Mouse (Mus musculus) embryo, embryonic 11.5 days (tissue): ENCODE data around the gene Scrn2.

Source experiments
- DNase-seq: peaks from one replicate; pipeline ENCODE4 v3.0.0-alpha.2; 2012; ENCODE audit warnings: low read depth, low spot score

Scrn2 gene

DNA sequence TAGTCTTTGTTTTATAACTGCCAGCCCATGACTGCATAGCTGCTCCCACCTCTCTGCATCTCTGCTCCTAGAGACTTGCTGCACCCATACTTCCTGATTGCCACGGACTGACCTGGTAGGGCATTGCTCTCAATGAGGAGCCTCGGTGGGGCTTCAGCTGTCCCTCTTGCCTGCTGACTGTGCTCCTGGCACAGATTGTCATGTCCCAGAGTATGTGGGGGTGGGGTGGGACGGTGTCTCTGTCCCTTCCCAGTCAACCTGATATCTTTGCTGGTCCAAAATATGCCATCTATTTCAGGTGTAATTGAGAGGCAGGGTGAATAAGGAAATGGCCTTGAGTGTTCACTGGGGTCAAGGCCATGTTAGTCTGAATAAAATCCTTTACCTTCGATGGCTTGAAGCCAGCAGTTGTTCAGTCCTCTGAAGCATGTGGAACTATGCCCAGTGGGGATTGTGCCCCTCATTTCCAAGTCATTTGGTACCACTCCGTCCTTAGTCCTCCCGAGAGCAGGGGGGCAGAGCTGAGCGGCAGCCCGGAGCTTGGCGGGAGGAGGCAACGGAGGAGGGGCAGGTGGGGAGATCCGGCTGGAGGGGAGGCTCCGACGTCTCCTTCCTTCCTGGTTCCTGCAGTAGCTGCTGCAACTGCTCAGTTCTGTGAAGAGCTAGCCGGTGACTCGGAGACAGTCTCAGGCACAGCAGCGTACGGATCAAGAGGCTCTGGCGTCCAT is 20.6 kb downstream of the Scrn2 start, which contains the start of gene Osbpl7:
TSS of gene Osbpl7 (plus strand) at position 413 of the 728 bp plus-strand sequence.
- DNase-seq: peak; percentile 41

DNA sequence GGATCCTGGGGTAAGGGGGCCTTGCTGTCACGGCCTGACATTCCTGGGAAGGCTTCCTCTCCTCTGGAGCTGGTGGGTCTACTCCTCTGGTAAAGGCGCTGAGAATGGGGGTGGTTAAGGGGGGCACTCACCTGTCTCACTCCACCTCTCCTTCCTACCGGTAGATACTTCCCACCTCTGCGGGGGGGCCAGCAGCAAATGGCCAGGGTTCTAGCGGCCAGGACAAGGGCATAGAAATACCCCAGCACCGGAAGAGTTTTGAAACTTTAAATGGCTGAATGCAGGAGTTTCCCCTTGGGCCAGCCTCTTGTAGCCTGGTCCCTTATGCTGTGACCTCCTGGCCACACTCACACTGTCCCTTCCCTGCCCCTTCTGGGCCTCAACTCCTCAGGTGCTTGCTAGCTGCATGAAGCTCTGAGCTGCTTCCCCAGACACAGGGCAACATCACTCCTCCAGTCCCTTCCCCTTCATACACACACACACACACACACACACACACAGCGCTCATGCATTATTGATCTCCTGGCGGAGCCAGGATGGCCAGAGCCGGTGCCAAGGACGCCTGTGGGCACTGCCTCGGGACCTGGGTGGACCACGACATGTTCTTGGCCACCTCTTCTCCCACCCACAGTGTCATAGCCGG is 21.3 kb downstream of the Scrn2 start:
- no peak for DNase-seq

DNA sequence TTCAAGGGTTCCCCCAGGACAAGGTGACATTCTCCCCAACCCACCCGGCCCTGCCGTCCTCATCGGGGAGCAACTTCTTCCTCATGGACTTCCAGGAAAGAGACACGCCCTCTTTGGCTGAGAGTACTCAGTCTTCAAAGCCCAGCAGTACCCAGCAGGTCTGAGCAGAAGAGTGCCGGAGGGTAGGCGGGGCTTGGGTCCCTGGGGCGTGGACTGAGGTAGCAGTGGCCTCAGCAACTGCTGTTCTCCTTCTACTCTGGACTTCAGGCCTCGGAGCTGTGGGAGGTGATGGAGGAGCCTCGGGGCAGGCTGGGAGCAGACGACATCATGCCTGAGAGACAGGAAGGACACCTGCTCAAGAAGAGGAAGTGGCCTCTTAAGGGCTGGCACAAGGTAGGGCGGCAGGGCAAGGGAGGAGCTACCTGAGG is 22.5 kb downstream of the Scrn2 start:
- DNase-seq: no peak

DNA sequence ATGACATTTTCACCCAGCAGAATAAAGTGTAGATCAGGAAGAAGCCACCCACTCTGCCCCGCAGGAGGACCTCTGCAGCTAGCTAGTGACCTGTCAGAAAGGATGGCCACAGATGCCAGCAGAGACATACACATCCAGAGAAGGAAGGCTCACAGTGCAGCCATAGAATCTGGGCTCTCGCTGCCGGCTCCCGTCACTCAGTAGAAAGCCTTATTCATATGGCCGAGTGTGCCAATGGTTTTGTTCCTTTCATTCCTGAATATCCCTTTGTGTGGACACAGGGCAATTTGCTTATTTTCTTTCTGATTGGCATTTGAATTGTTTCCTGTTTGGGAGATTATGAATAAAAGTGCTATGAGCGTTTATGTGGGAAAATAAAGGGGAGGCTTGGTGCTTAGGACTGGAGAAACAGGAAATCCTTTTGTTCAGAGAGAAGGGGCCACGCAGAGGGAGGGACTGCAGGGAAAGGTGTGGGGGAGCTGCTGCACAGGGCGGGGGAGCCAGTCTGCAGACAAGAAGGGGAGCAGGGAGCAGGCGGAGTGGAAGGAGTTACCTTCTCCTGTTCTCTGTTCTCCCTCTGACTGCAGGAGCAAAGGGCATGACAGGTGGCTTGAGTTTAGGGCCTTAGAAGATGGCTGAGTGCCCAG is 33.7 kb downstream of the Scrn2 start:
- DNase-seq: no peak

DNA sequence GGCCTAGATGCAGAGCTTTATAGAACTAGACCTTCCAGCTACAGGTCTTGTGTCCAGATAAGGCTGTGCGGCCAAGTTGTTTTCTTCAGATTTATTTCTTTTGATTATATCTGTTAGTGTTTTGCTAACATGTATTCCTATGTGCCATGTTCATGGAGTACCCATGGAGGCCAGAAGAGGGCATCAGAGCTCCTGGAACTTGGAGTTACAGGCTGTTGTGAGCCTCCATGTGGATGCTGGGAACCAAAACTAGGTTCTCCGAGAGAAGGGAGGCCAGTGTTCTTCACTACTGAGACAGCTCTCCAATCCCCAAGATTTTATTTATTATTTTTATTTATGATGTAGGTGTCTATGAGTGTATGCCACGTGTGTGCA is 34.2 kb downstream of the Scrn2 start:
- DNase-seq: no peak

DNA sequence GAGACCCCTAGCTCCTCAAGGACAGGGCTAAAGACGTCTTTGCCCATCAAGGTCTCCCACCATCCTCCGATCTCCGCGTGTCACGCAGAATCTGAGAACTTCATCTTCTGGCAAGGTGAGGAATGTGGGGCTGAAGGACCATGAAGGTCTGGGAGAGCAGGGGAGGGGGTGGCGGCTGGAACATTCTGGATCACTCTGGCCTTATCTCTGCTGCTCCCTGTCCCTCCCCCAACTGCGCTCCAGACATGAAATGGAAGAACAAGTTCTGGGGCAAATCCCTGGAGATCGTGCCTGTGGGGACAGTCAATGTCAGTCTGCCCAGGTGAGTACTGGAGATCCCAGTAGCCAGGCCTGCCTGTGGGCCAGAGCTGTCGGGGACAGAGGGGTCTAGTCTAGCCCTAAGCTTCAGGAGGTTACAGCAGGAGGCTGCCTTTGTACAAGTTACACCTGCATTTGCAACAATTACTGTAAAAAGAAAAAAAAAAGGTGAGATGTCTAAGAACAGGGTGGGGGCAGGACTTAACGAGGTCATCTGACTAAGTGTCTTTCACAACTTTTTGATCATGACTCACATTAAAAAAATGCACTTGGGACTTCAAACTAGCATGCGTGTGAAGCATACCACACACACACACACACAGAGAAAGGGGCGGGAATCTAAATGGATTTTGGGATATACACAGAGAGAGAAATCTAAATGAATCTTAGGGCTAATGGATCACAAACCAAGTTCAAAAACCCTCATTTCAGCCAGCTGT is 36.0 kb downstream of the Scrn2 start:
- DNase-seq: no peak

DNA sequence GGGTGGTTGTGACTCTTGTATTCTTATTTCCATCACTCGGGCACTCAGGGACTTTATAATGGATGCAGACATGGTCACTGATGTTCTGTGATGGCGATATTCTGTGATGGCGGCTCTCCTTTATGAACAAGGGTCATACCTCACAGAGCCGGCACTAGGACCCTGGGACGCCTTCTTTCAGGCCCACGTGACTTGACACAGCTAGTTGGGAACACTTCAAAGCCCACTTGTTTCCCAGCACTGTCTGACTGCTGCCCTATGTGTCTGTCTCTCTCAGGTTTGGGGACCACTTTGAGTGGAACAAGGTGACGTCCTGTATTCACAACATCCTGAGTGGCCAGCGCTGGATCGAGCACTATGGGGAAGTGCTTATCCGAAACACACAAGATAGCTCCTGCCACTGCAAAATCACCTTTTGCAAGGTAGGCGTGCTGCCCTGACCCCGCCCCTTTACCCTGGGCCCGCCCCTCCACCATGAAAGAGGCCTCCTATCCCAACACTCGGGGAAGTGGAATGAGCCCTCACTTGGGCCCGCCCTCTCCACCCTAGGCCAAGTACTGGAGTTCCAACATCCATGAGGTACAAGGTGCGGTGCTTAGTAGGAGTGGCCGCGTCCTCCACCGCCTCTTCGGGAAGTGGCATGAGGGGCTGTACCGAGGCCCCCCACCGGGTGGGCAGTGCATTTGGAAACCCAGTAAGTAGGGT is 37.1 kb downstream of the Scrn2 start:
- no peak for DNase-seq

DNA sequence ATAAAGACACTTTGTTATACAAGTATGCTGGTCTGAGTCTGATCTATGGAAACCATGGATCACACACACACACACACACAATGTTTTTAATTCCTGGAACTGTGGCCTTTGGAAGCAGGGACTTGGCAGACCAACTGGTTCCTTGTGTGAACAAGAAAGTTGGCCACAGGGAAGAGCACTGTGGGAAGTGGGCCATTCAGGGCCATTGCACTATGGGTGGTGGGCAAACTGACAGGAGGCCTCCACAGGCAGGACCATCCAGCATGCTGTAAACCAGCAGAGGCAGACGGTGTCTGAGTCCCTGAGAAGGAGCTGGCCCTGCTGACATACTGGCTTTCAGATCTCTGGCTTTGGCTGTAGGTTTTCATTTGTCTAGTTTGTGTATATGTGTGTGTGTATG is 39.6 kb downstream of the Scrn2 start:
- DNase-seq: no peak

DNA sequence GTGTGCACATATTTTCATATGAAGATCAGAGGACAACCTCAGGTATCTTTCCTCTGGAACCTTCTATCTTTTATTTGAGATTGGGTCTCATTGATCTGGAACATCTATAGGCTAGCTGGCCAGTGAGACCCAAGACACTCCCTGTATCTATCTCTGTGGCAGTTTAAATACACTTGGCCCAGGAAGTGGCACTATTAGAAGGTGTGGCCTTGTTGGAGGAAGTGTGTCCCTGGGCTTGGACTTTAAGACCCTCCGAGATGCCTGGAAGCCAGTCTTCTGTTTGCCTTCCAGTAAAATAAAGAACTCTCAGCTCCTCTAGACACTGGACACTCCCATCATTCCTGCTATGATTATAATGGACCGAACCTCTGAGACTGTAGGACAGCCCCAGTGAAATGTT is 40.0 kb downstream of the Scrn2 start:
- DNase-seq: no peak

DNA sequence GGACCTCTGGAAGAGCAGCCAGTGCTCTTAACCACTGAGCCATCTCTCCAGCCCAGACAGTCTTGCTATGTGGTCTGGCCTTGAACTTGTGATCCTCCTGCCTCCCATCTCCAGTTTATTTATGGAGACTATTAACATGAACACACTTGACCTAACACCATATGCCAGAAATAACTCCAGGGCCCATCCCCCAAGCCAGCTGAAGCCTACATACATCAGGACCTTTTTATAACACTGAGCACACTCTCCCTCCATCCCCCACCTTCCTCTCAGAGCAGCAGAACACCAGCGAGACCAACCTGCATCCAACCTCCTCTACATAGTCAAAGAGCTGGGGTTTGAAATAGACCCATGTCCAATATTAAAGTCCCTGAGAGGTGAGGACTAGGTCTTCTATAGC is 41.4 kb downstream of the Scrn2 start:
- DNase-seq: no peak

DNA sequence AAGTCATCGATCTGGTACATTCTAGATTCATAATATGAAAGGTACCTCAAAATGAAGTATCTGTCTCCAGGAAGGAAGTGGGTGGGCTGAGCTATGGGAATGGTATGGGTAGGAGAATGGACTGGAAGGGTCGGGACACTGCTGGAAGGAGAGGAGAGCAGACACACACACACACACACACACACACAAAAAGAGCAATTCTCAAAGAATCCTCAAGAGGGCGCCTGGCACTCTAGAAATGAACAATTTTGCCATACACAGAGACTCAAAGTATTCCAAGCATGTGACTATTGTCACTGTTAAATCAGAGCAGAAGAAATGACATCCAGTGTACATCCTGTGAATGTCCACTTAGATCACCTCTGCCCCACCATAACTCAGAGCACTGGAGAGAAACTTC is 42.8 kb downstream of the Scrn2 start:
- DNase-seq: peak; percentile 49

DNA sequence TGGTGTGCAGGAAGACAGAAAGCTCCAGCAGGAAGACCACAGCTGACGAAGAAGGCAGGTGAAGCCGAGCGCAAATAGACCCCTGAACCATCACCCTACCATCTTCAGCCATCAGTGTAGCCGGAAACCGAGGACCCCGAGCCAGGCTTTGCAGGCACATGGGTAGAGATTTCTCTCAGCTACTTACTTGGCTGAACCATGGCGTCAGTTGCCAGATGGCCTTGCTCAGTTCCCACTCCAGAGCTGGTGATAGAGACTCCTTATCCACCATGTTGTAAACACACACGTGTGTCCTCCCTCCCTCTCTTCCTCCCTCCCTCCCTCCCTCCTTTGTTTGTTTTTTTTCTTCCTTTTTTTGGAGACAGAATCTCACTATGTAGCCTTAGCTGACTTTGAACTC is 44.5 kb downstream of the Scrn2 start:
- DNase-seq: no peak

DNA sequence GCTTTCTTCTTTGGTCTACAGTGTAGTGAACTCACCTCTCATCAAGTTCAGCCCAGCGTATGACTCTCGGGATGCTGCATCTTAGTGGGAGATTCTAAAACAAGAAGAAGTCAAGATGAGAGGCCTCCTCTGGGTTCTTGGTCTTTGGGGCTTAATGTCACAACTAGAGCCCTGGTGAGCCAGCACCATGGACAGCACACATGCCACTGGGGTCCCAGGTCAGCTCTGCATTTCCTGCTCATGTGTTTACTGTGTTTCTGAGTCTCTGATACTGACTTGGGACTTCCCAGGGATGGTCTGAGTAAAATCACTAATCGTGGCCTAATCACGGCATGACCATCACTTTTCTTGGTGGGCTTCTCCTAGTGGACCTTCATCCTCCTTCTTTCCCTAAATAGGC is 49.0 kb downstream of the Scrn2 start:
- DNase-seq: peak; percentile 30

DNA sequence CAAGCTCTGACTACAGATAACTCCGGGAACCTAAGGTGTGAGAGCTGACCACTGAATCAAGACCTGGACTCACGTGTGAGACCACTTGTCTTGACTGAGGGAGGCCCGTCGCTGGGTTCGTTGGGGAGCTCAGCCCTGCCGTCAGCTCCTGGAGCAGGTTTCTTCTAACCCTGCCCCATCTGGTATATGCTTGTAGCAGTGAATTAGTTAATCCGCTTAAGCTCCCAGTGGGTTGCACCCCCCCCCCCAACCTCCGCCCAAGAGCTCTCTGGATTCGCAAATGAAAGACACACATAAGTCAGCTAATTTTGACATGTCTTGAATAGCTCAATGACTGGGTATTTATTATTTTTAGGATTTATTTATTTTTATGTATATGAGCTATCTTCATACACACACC is 50.6 kb downstream of the Scrn2 start:
- DNase-seq: no peak

DNA sequence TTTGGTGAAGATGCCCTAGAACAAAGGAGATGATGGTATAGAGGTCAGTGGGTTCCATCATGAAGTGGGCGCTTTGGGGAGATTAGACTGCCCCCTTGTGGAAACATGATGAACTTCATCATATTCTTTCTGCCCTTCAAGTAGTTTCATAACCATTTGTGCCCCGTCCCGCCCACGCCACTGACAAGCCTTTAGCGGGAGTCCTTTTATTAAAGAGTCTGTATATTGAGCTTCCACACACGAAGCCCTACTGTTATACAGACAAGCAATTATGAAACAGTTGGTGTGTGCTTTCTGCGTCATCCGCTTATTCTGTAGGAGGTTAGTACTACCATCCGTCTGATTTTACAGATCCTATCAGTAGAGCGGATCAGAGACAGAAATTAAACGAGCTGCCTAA is 53.2 kb downstream of the Scrn2 start:
- peak; percentile 39 for DNase-seq
